ENCODE assay signal across 9 mouse cellular contexts in genomic region chr2:163055715-163056114, GRCm38 (mm10). TPM values are rescaled to one million over a fixed set of nuclear protein-coding genes. Genes with fewer than 3 reads are reported as not detected.
DNase-seq lines count a peak whose midpoint lies in the region; ATAC-seq and TF ChIP-seq lines count a peak whose summit lies in the region.
"Had no signal": no experiment of that assay in that cellular context is flagged by ENCODE, and none has a peak within 500 bp of the region (broad histone marks: within the 10 kb centered on the region; RNA-seq: fewer than 3 reads in every experiment).

No protein-coding gene starts in this region.

- ATAC-seq in heart, embryonic 12.5 days (ENCODE audit: insufficient number of reproducible peaks, low FRiP score) = no peak
- peak; percentile 55 for ATAC-seq in granulocyte monocyte progenitor cell, adult 5-6 weeks (replicated peaks; ENCODE audit: poor library complexity, severe bottlenecking)
- ATAC-seq in midbrain, embryonic 12.5 days (ENCODE audit: low FRiP score, low read depth) = no peak
- ATAC-seq: inflammation-experienced regulatory T-cells, adult 6 months had no signal

- intact Hi-C loops in gastrocnemius, postnatal 14 days (cut with DNase I; ENCODE audit: low total_unique reads) = no loop called here

- peak overlapping the region; percentile 79 for H3K4me3 ChIP-seq in heart, embryonic 12.5 days
- H3K4me3 ChIP-seq in midbrain, embryonic 12.5 days = peak overlapping the region; percentile 68
- no peak overlapping the region for H3K4me3 ChIP-seq in cerebellum, adult 2 months (replicated peaks; ENCODE audit: insufficient read depth, low read depth, low read length)

- peaks cover 3% of the 10 kb centered on the region; the same call in 1 of the 2 replicates for H3K36me3 ChIP-seq in heart, embryonic 12.5 days
- H3K36me3 ChIP-seq in midbrain, embryonic 12.5 days = no peaks in the 10 kb centered on the region

- TF ChIP-seq POLR2A in cerebellum, adult 2 months (IDR thresholded peaks at IDR 0.05; ENCODE audit: borderline replicate concordance, insufficient read depth, low read length) = no peak

- no peak for TF ChIP-seq CTCF in cerebellum, adult 2 months (IDR thresholded peaks at IDR 0.05; ENCODE audit: borderline replicate concordance, insufficient read depth, low read depth, low read length)

- no peaks in the 10 kb centered on the region for H3K9me3 ChIP-seq in heart, embryonic 12.5 days (replicated peaks)
- H3K9me3 ChIP-seq in midbrain, embryonic 12.5 days = no peaks in the 10 kb centered on the region

- no peak for DNase-seq in heart, adult 9 months (ENCODE audit: low spot score in 2 of 2)
- DNase-seq in Muller cell, postnatal 12 days (ENCODE audit: inconsistent ontology term) = peak; percentile 37
- DNase-seq in cerebellum, adult 2 months = no peak
- no peak for DNase-seq in gastrocnemius, postnatal 14 days
- no peak for DNase-seq in right cerebral cortex, adult 18-20 months

- no peak overlapping the region for H3K27ac ChIP-seq in heart, embryonic 12.5 days (ENCODE audit: poor library complexity, severe bottlenecking)
- H3K27ac ChIP-seq in midbrain, embryonic 12.5 days (replicated peaks) = no peak overlapping the region
- H3K27ac ChIP-seq in cerebellum, adult 2 months (ENCODE audit: insufficient read depth, low read length) = no peak overlapping the region

- H3K4me1 ChIP-seq in heart, embryonic 12.5 days (replicated peaks) = peaks cover 28% of the 10 kb centered on the region
- peaks cover 21% of the 10 kb centered on the region for H3K4me1 ChIP-seq in midbrain, embryonic 12.5 days
- peaks cover 2% of the 10 kb centered on the region; the same call in 1 of the 2 replicates for H3K4me1 ChIP-seq in cerebellum, adult 2 months (ENCODE audit: control insufficient read depth, insufficient read depth, low read length)

- peak overlapping the region; percentile 81 for H3K9ac ChIP-seq in heart, embryonic 12.5 days
- H3K9ac ChIP-seq in midbrain, embryonic 12.5 days (replicated peaks) = peak overlapping the region; percentile 61

- 21% methylated on average over 5 of the region's 5 CpGs for WGBS in heart, embryonic 12.5 days
- 23% methylated on average over 5 of the region's 5 CpGs for WGBS in midbrain, embryonic 12.5 days
- 26% methylated on average over 5 of the region's 5 CpGs for WGBS in cerebellum, adult 2 months

- H3K27me3 ChIP-seq in heart, embryonic 12.5 days (replicated peaks) = no peaks in the 10 kb centered on the region
- 0 out of 2 replicates have a peak, but pooled peaks cover 5% of the 10 kb centered on the region for H3K27me3 ChIP-seq in midbrain, embryonic 12.5 days
- no peaks in the 10 kb centered on the region; the same call in 1 of the 2 replicates for H3K27me3 ChIP-seq in cerebellum, adult 2 months (ENCODE audit: control insufficient read depth, insufficient read depth, low read length)

- peak overlapping the region; percentile 99 for H3K4me2 ChIP-seq in heart, embryonic 12.5 days
- H3K4me2 ChIP-seq in midbrain, embryonic 12.5 days (replicated peaks) = peak overlapping the region; percentile 95

RNA-seq across cellular contexts. Expression of gene Mybl2, which starts 1.2 kb away (rescaled TPM):
- polyA plus RNA-seq in heart, embryonic 12.5 days (2016; fragmentation: Nextera tagmentation; extraction: Ambion mirVana) = 21.3 and 21.9 TPM in 2 replicates
- 60.2 and 71.5 TPM in 2 replicates for total RNA-seq in granulocyte monocyte progenitor cell, adult 5-6 weeks (2014; fragmentation: Nextera tagmentation)
- 40.6 and 42.4 TPM in 2 replicates for total RNA-seq in granulocyte monocyte progenitor cell, adult 5-6 weeks (2017)
- polyA plus RNA-seq in midbrain, embryonic 12.5 days (2016; fragmentation: Nextera tagmentation; extraction: Ambion mirVana) = 35.5 and 35.7 TPM in 2 replicates
- 0.90 and 1.6 TPM in 2 replicates for polyA plus RNA-seq in cerebellum, adult 2 months (2012; rRNA removed)
- 1 to 10 TPM; 1.3 to 2.5 TPM for total RNA-seq in gastrocnemius, postnatal 14 days (2021)

RNA-seq across cellular contexts. Expression of gene Gtsf1l, which starts 31.9 kb away (rescaled TPM):
- not detected in 2 replicates for polyA plus RNA-seq in heart, embryonic 12.5 days (2016; fragmentation: Nextera tagmentation; extraction: Ambion mirVana)
- not detected in 2 replicates for total RNA-seq in granulocyte monocyte progenitor cell, adult 5-6 weeks (2014; fragmentation: Nextera tagmentation)
- not detected in 2 replicates for total RNA-seq in granulocyte monocyte progenitor cell, adult 5-6 weeks (2017)
- polyA plus RNA-seq in midbrain, embryonic 12.5 days (2016; fragmentation: Nextera tagmentation; extraction: Ambion mirVana) = not detected in 2 replicates
- 0.24 TPM in 1 of 2 replicates, not detected in the other for polyA plus RNA-seq in cerebellum, adult 2 months (2012; rRNA removed)
- not detected for total RNA-seq in gastrocnemius, postnatal 14 days (2021)
- polyA plus RNA-seq: inflammation-experienced regulatory T-cells, adult 6 months had no signal

RNA-seq across cellular contexts. Expression of gene Ift52, which starts 38.6 kb away (rescaled TPM):
- 41.4 and 41.7 TPM in 2 replicates for polyA plus RNA-seq in heart, embryonic 12.5 days (2016; fragmentation: Nextera tagmentation; extraction: Ambion mirVana)
- total RNA-seq in granulocyte monocyte progenitor cell, adult 5-6 weeks (2014; fragmentation: Nextera tagmentation) = 39.4 and 42.5 TPM in 2 replicates
- 19.9 and 23.8 TPM in 2 replicates for total RNA-seq in granulocyte monocyte progenitor cell, adult 5-6 weeks (2017)
- 53.5 and 58.9 TPM in 2 replicates for polyA plus RNA-seq in midbrain, embryonic 12.5 days (2016; fragmentation: Nextera tagmentation; extraction: Ambion mirVana)
- polyA plus RNA-seq in cerebellum, adult 2 months (2012; rRNA removed) = 34.2 and 35.9 TPM in 2 replicates
- 10 to 100 TPM; 11.1 to 11.3 TPM for total RNA-seq in gastrocnemius, postnatal 14 days (2021)
